Mouse (Mus musculus) MEL (cell line): ENCODE data around the gene Mpnd.

ENCODE experiments used
- CTCF ChIP-seq, 3 experiments: IDR thresholded peaks in 2 of 3; conservative IDR thresholded peaks in 1 of 3; 2 replicates each; pipeline ENCODE4 v1.5.1; 2011 to 2012; ENCODE audit warnings: low read length in 3 of 3, low read depth in 2 of 3, mild to moderate bottlenecking in 2 of 3, improper control_type of control experiment in 1 of 3, inconsistent platforms in 1 of 3, mixed read lengths in 1 of 3, moderate library complexity in 1 of 3; ENCODE audit not compliant: control insufficient read depth in 1 of 3, insufficient read depth in 1 of 3, poor library complexity in 1 of 3, severe bottlenecking in 1 of 3
- GABPA ChIP-seq: IDR thresholded peaks from 2 replicates; pipeline ENCODE4 v1.6.1; 2012; ENCODE audit warnings: low read depth, mild to moderate bottlenecking, inconsistent platforms, low read length, improper control_type of control experiment, moderate library complexity
- MXI1 ChIP-seq: IDR thresholded peaks from 2 replicates; pipeline ENCODE4 v1.6.1; 2011; ENCODE audit warnings: mild to moderate bottlenecking, low read depth, low read length, improper control_type of control experiment

DNA sequence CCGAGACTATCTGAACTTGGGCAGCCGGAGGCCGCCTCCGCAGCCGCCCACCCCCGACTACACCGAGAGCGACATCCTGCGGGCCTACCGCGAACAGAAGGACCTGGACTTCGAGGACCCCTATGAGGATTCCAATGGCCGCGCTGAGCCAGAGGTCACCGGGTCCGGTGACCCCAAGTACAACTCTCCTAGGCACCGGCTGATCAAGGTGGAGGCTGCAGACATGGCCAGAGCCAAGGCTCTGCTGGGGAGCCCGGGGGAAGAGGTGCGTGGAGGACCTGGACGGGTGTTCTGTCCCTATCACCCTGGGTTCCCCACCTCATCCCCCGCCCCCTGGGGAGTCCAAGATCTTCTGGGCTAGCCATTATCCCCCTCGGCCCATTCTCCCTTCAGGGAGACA is 34.1 kb upstream of the Mpnd start:
- no peak for TF ChIP-seq CTCF (IDR thresholded peaks at IDR 0.05 in 2 of 3, conservative IDR thresholded peaks at IDR 0.05 in 1 of 3; ENCODE audit: control insufficient read depth in 1 of 3, insufficient read depth in 1 of 3, low read depth in 2 of 3, low read length in 3 of 3, poor library complexity in 1 of 3, severe bottlenecking in 1 of 3)
- no peak for TF ChIP-seq MXI1
- no peak for TF ChIP-seq GABPA
